20 mouse cellular contexts compared by ENCODE assay signal in genomic region chr6:64763901-64764300, GRCm38 (mm10). TPM values are rescaled to one million over a fixed set of nuclear protein-coding genes. Genes with fewer than 3 reads are reported as not detected.
A peak's percentile ranks its signal among the peaks of the same experiment; 100 is the strongest.
DNase-seq lines count a peak whose midpoint lies in the region; ATAC-seq lines count a peak whose summit lies in the region.
"Had no signal": no experiment of that assay in that cellular context is flagged by ENCODE, and none has a peak within 500 bp of the region (broad histone marks: within the 10 kb centered on the region; RNA-seq: fewer than 3 reads in every experiment).

No protein-coding gene starts in this region.

- H3K27ac ChIP-seq in kidney, embryonic 14.5 days (ENCODE audit: low read depth, low read length), result no peak overlapping the region
- H3K27ac ChIP-seq in neural tube, embryonic 15.5 days (replicated peaks), result no peak overlapping the region
- H3K27ac ChIP-seq in intestine, embryonic 16.5 days (ENCODE audit: low read length), result no peak overlapping the region
- H3K27ac ChIP-seq: forebrain, embryonic 15.5 days; left cerebral cortex, adult 2 months; limb, embryonic 15.5 days; neural tube, embryonic 13.5 days; stomach, embryonic 15.5 days had no signal

- 41% methylated on average over 8 of the region's 8 CpGs for WGBS in kidney, embryonic 14.5 days
- WGBS in neural tube, embryonic 15.5 days, result 14% methylated on average over 8 of the region's 8 CpGs
- WGBS in intestine, embryonic 16.5 days, result 33% methylated on average over 8 of the region's 8 CpGs

- H3K9ac ChIP-seq in kidney, embryonic 14.5 days (ENCODE audit: low read depth, low read length), result no peak overlapping the region
- H3K9ac ChIP-seq in neural tube, embryonic 15.5 days (replicated peaks), result no peak overlapping the region
- H3K9ac ChIP-seq in intestine, embryonic 16.5 days (ENCODE audit: low read depth, low read length), result no peak overlapping the region
- H3K9ac ChIP-seq: forebrain, embryonic 15.5 days; heart, embryonic 12.5 days; limb, embryonic 15.5 days; neural tube, embryonic 13.5 days; stomach, embryonic 15.5 days had no signal

- peak; percentile 12 to 14 for DNase-seq in cerebellum, postnatal 36 days
- DNase-seq in cerebellum, adult 11-12 months, result no peak
- peak; percentile 8 for DNase-seq in kidney, postnatal 14 days
- DNase-seq in neural tube, embryonic 10.5 days (ENCODE audit: extremely low spot score, low spot score), result no peak
- DNase-seq: adrenal gland, adult 8-10 months; lung, postnatal 14 days had no signal

- no peak overlapping the region for H3K4me3 ChIP-seq in kidney, embryonic 14.5 days (ENCODE audit: low read length)
- no peak overlapping the region for H3K4me3 ChIP-seq in neural tube, embryonic 15.5 days (replicated peaks)
- H3K4me3 ChIP-seq in intestine, embryonic 16.5 days (ENCODE audit: low read length), result no peak overlapping the region
- H3K4me3 ChIP-seq: forebrain, embryonic 15.5 days; heart, embryonic 12.5 days; left cerebral cortex, adult 2 months; limb, embryonic 15.5 days; megakaryocyte, embryonic 14.5 days; neural tube, embryonic 13.5 days; stomach, embryonic 15.5 days had no signal

- no peak for ATAC-seq in kidney, embryonic 14.5 days (ENCODE audit: low FRiP score, low TSS enrichment)
- no peak for ATAC-seq in neural tube, embryonic 15.5 days (ENCODE audit: low FRiP score)
- peak; percentile 94 for ATAC-seq in intestine, embryonic 16.5 days
- ATAC-seq in CD4-positive, CD25-positive, alpha-beta regulatory T cell, adult 4 months, result no peak
- ATAC-seq: forebrain, embryonic 15.5 days had no signal

- H3K4me1 ChIP-seq in kidney, embryonic 14.5 days (ENCODE audit: control insufficient read depth, insufficient read depth, low read length), result no peaks in the 10 kb centered on the region
- no peaks in the 10 kb centered on the region for H3K4me1 ChIP-seq in neural tube, embryonic 15.5 days
- no peaks in the 10 kb centered on the region for H3K4me1 ChIP-seq in intestine, embryonic 16.5 days (ENCODE audit: control insufficient read depth, insufficient read depth, low read length)
- H3K4me1 ChIP-seq: forebrain, embryonic 15.5 days; heart, embryonic 12.5 days; limb, embryonic 15.5 days; megakaryocyte, embryonic 14.5 days; neural tube, embryonic 13.5 days; stomach, embryonic 15.5 days had no signal

- no peaks in the 10 kb centered on the region for H3K9me3 ChIP-seq in kidney, embryonic 14.5 days (ENCODE audit: control insufficient read depth, low read length)
- H3K9me3 ChIP-seq in neural tube, embryonic 15.5 days (replicated peaks), result no peaks in the 10 kb centered on the region
- H3K9me3 ChIP-seq in intestine, embryonic 16.5 days (ENCODE audit: control insufficient read depth, low read length), result no peaks in the 10 kb centered on the region
- H3K9me3 ChIP-seq: forebrain, embryonic 15.5 days; heart, embryonic 12.5 days; limb, embryonic 15.5 days; megakaryocyte, embryonic 14.5 days; neural tube, embryonic 13.5 days; stomach, embryonic 15.5 days had no signal

- H3K27me3 ChIP-seq in kidney, embryonic 14.5 days (ENCODE audit: control insufficient read depth, insufficient read depth, low read length), result no peaks in the 10 kb centered on the region
- no peaks in the 10 kb centered on the region for H3K27me3 ChIP-seq in neural tube, embryonic 15.5 days (replicated peaks)
- H3K27me3 ChIP-seq in intestine, embryonic 16.5 days (replicated peaks; ENCODE audit: control insufficient read depth, insufficient read depth, low read length), result no peaks in the 10 kb centered on the region
- H3K27me3 ChIP-seq: forebrain, embryonic 15.5 days; heart, embryonic 12.5 days; limb, embryonic 15.5 days; megakaryocyte, embryonic 14.5 days; neural tube, embryonic 13.5 days; stomach, embryonic 15.5 days had no signal

- H3K36me3 ChIP-seq in kidney, embryonic 14.5 days (ENCODE audit: control insufficient read depth, insufficient read depth, low read length), result no peaks in the 10 kb centered on the region
- no peaks in the 10 kb centered on the region for H3K36me3 ChIP-seq in neural tube, embryonic 15.5 days
- no peaks in the 10 kb centered on the region for H3K36me3 ChIP-seq in intestine, embryonic 16.5 days (ENCODE audit: control insufficient read depth, insufficient read depth, low read length)
- H3K36me3 ChIP-seq: forebrain, embryonic 15.5 days; heart, embryonic 12.5 days; limb, embryonic 15.5 days; neural tube, embryonic 13.5 days; stomach, embryonic 15.5 days had no signal

- H3K4me2 ChIP-seq in kidney, embryonic 14.5 days (replicated peaks; ENCODE audit: low read depth, low read length), result no peak overlapping the region
- H3K4me2 ChIP-seq in neural tube, embryonic 15.5 days, result peak overlapping the region; percentile 19; the same call in 1 of the 2 replicates
- peak overlapping the region; percentile 30; the same call in 1 of the 2 replicates for H3K4me2 ChIP-seq in intestine, embryonic 16.5 days (ENCODE audit: low read depth, low read length)
- H3K4me2 ChIP-seq: forebrain, embryonic 15.5 days; heart, embryonic 12.5 days; limb, embryonic 15.5 days; neural tube, embryonic 13.5 days; stomach, embryonic 15.5 days had no signal

RNA-seq across cellular contexts. Expression of gene Atoh1, which starts 35.0 kb away (rescaled TPM):
- not detected in 2 replicates for polyA plus RNA-seq in kidney, embryonic 14.5 days (2014; fragmentation: Nextera tagmentation; extraction: Ambion mirVana)
- 0.52 and 0.57 TPM in 2 replicates for polyA plus RNA-seq in neural tube, embryonic 15.5 days (2015; fragmentation: Nextera tagmentation; extraction: Ambion mirVana)
- 9.9 and 10.3 TPM in 2 replicates for polyA plus RNA-seq in intestine, embryonic 16.5 days (2015; fragmentation: Nextera tagmentation; extraction: Ambion mirVana)
- polyA plus RNA-seq in CD4-positive, CD25-positive, alpha-beta regulatory T cell, adult 4 months (2017; shearing (Covaris generic)), result under 1 TPM in 1 of 2 experiments, not detected in 1; 0.40 TPM
- polyA plus RNA-seq: forebrain, embryonic 15.5 days; heart, embryonic 12.5 days; liver, embryonic 16.5 days; spleen, adult 2 months; thymus, postnatal 0 days had no signal

Comparison
In these comparisons a context has a peak if more than half of its experiments do, and no peak if none do; other contexts are left out.
1. DNase-seq: peak in cerebellum, postnatal 36 days (2 of 2) and kidney, postnatal 14 days (single experiment); none in cerebellum, adult 11-12 months (single experiment) and neural tube, embryonic 10.5 days (single experiment).